Mouse (Mus musculus) heart, embryonic 16.5 days (tissue): ENCODE results near the gene Pgs1. TPM values are rescaled to one million over a fixed set of nuclear protein-coding genes. Genes with fewer than 3 reads are reported as not detected.

ENCODE experiments used
- ATAC-seq: fragments of 200-750 bp; cut with Nextera tagmentation; replicated peaks from 2 replicates; pipeline ENCODE4 v1.8.0; 2017; ENCODE audit warnings: moderate number of reproducible peaks; ENCODE audit not compliant: insufficient read depth, low FRiP score; ENCODE audit errors: extremely low read depth
- H3K27ac ChIP-seq: fragments of 300-500 bp; sonication (generic); 2 replicates; pipeline ENCODE4 v1.5.1; 2014; ENCODE audit warnings: mild to moderate bottlenecking, low read length, control low read depth, moderate library complexity
- H3K27me3 ChIP-seq: fragments of 300-500 bp; sonication (generic); 2 replicates; pipeline ENCODE4 v1.6.1; 2014; ENCODE audit warnings: low read length, mixed read lengths; ENCODE audit not compliant: control insufficient read depth, insufficient read depth
- H3K36me3 ChIP-seq: fragments of 300-500 bp; sonication (generic); 2 replicates; pipeline ENCODE4 v1.6.1; 2014; ENCODE audit not compliant: control insufficient read depth, insufficient read depth
- H3K4me1 ChIP-seq: fragments of 300-500 bp; sonication (generic); 2 replicates; pipeline ENCODE4 v1.6.1; 2014; ENCODE audit warnings: low read length, mixed read lengths; ENCODE audit not compliant: control insufficient read depth, insufficient read depth
- H3K4me2 ChIP-seq: fragments of 300-500 bp; sonication (generic); 2 replicates; pipeline ENCODE4 v1.6.1; 2014; ENCODE audit warnings: low read depth, mild to moderate bottlenecking, control low read depth, low read length
- H3K4me3 ChIP-seq: fragments of 300-500 bp; sonication (generic); 2 replicates; pipeline ENCODE4 v1.5.1; 2014; ENCODE audit warnings: mild to moderate bottlenecking, control low read depth, low read length
- H3K9ac ChIP-seq: fragments of 300-500 bp; sonication (generic); 2 replicates; pipeline ENCODE4 v1.6.1; 2014; ENCODE audit warnings: low read length, control low read depth
- H3K9me3 ChIP-seq: fragments of 300-500 bp; sonication (generic); replicated peaks from 2 replicates; pipeline ENCODE4 v1.6.1; 2016; ENCODE audit warnings: low read length; ENCODE audit not compliant: control insufficient read depth
- WGBS: fragments of 180-500 bp; shearing (Covaris S2); extraction: QIAGEN DNeasy Blood & Tissue Kit; methylation state at CpG from one replicate; pipeline ENCODE4 v1.1.7; 2014; 5-methylcytosine and 5-hydroxymethylcytosine counted together
- polyA plus RNA-seq: library from polyadenylated mRNA; unstranded; fragments of >200 nt; fragmentation: Nextera tagmentation; extraction: Ambion mirVana; gene quantifications from 2 replicates; pipeline ENCODE4 v1.2.1, GENCODE M21; 2015

The Pgs1 gene
- polyA plus RNA-seq, 1 experiment from 2014 or later = 28.9 TPM

GRCm38 (mm10) chr11:117972656-117973558 is 13.2 kb upstream of the Pgs1 start:
- ATAC-seq = no peak
- no peak overlapping the region for H3K4me3 ChIP-seq
- no peaks in the 10 kb centered on the region for H3K27me3 ChIP-seq
- H3K9me3 ChIP-seq = no peaks in the 10 kb centered on the region
- 83% methylated on average over 11 of the region's 11 CpGs for WGBS
- H3K4me1 ChIP-seq = peaks cover 33% of the 10 kb centered on the region
- H3K36me3 ChIP-seq = no peaks in the 10 kb centered on the region
- no peak overlapping the region for H3K9ac ChIP-seq
- H3K4me2 ChIP-seq = no peak overlapping the region
- no peak overlapping the region for H3K27ac ChIP-seq

- no peak overlapping the region for H3K27ac ChIP-seq
- H3K4me2 ChIP-seq = no peak overlapping the region
- no peak overlapping the region for H3K9ac ChIP-seq
- no peak overlapping the region for H3K4me3 ChIP-seq
- no peaks in the 10 kb centered on the region for H3K27me3 ChIP-seq
- no peaks in the 10 kb centered on the region for H3K9me3 ChIP-seq
- H3K4me1 ChIP-seq = peaks cover 32% of the 10 kb centered on the region
- ATAC-seq = no peak
- no peaks in the 10 kb centered on the region for H3K36me3 ChIP-seq
- 40% methylated on average over 5 of the region's 5 CpGs for WGBS
These were observed 12.5 kb upstream of the Pgs1 start for GRCm38 (mm10) chr11:117973569-117973968.

- Histone ChIP-seq H3K27ac (peak overlapping the region; percentile 33), H3K9ac (no peak overlapping the region), H3K36me3 (no peaks in the 10 kb centered on the region), H3K4me1 (peaks cover 31% of the 10 kb centered on the region), H3K4me3 (no peak overlapping the region), H3K4me2 (no peak overlapping the region), H3K9me3 (no peaks in the 10 kb centered on the region), H3K27me3 (no peaks in the 10 kb centered on the region)
- no peak for ATAC-seq
- WGBS = 24% methylated on average over 14 of the region's 14 CpGs
These were observed 11.6 kb upstream of the Pgs1 start for GRCm38 (mm10) chr11:117974327-117975125.

- H3K4me2 ChIP-seq = no peak overlapping the region
- WGBS = 27% methylated on average over 18 of the region's 18 CpGs
These were observed 10.7 kb upstream of the Pgs1 start for GRCm38 (mm10) chr11:117975211-117975967.

GRCm38 (mm10) chr11:117976081-117976582 is 10.0 kb upstream of the Pgs1 start:
- Histone ChIP-seq H3K4me2 (no peak overlapping the region), H3K36me3 (no peaks in the 10 kb centered on the region), H3K9ac (no peak overlapping the region), H3K4me3 (no peak overlapping the region), H3K27ac (no peak overlapping the region), H3K9me3 (no peaks in the 10 kb centered on the region), H3K27me3 (no peaks in the 10 kb centered on the region), H3K4me1 (peaks cover 26% of the 10 kb centered on the region)
- WGBS = 25% methylated on average over 8 of the region's 8 CpGs
- 0 out of 2 replicates have a peak, but pooled peaks have one; percentile 14 for ATAC-seq

More at GRCm38 (mm10) chr11:117975211-117975967, 10.7 kb upstream of the Pgs1 start:
- H3K27ac ChIP-seq = no peak overlapping the region; the same call in 1 of the 2 replicates
- peak overlapping the region; percentile 15; the same call in 1 of the 2 replicates for H3K9ac ChIP-seq
- no peaks in the 10 kb centered on the region for H3K9me3 ChIP-seq
- no peak overlapping the region for H3K4me3 ChIP-seq
- peaks cover 26% of the 10 kb centered on the region for H3K4me1 ChIP-seq
- H3K36me3 ChIP-seq = no peaks in the 10 kb centered on the region
- no peaks in the 10 kb centered on the region for H3K27me3 ChIP-seq
- ATAC-seq = no peak; the same call in 1 of the 2 replicates

- H3K27me3 ChIP-seq = no peaks in the 10 kb centered on the region
- no peaks in the 10 kb centered on the region for H3K9me3 ChIP-seq
- no peak for ATAC-seq
- H3K4me1 ChIP-seq = peaks cover 26% of the 10 kb centered on the region
- no peak overlapping the region for H3K4me2 ChIP-seq
- 65% methylated on average over 4 of the region's 5 CpGs for WGBS
- no peak overlapping the region for H3K27ac ChIP-seq
- no peaks in the 10 kb centered on the region for H3K36me3 ChIP-seq
- no peak overlapping the region for H3K4me3 ChIP-seq
- no peak overlapping the region for H3K9ac ChIP-seq
These were observed 8.3 kb upstream of the Pgs1 start for GRCm38 (mm10) chr11:117977694-117978360.

- 56% methylated on average over 7 of the region's 7 CpGs for WGBS
- no peak for ATAC-seq
These were observed 6.7 kb upstream of the Pgs1 start for GRCm38 (mm10) chr11:117979388-117979787.

GRCm38 (mm10) chr11:117982426-117982825 is 3.7 kb upstream of the Pgs1 start:
- 42% methylated on average over 5 of the region's 5 CpGs for WGBS
- H3K27me3 ChIP-seq = no peaks in the 10 kb centered on the region; the same call in 1 of the 2 replicates
- peaks cover 6% of the 10 kb centered on the region for H3K4me1 ChIP-seq
- no peak for ATAC-seq
- no peak overlapping the region for H3K9ac ChIP-seq
- no peaks in the 10 kb centered on the region for H3K36me3 ChIP-seq
- H3K27ac ChIP-seq = no peak overlapping the region
- no peaks in the 10 kb centered on the region for H3K9me3 ChIP-seq
- H3K4me3 ChIP-seq = no peak overlapping the region
- no peak overlapping the region for H3K4me2 ChIP-seq

More at GRCm38 (mm10) chr11:117979388-117979787, 6.7 kb upstream of the Pgs1 start:
- Histone ChIP-seq H3K27ac (no peak overlapping the region), H3K27me3 (no peaks in the 10 kb centered on the region), H3K36me3 (no peaks in the 10 kb centered on the region), H3K9me3 (no peaks in the 10 kb centered on the region), H3K4me1 (peaks cover 22% of the 10 kb centered on the region), H3K9ac (no peak overlapping the region), H3K4me3 (no peak overlapping the region), H3K4me2 (no peak overlapping the region)
